Mouse (Mus musculus) heart, embryonic 14.5 days (tissue): ENCODE results near the gene Trp53tg5. TPM values are rescaled to one million over a fixed set of nuclear protein-coding genes. Genes with fewer than 3 reads are reported as not detected.

Source experiments
- ATAC-seq: fragments of 200-750 bp; cut with Nextera tagmentation; 2 replicates; pipeline ENCODE4 v1.8.0; 2017; ENCODE audit warnings: low read depth, moderate TSS enrichment; ENCODE audit not compliant: insufficient number of reproducible peaks, insufficient read depth, low FRiP score
- H3K27ac ChIP-seq, 2 experiments: fragments of 200-500 bp in 1 of 2; fragments of 300-500 bp in 1 of 2; sonication (generic) in 1 of 2; replicated peaks in 1 of 2; 2 replicates each; pipeline ENCODE4 v1.5.1; 2012 to 2014; ENCODE audit warnings: low read depth in 2 of 2, low read length in 2 of 2, control low read depth in 1 of 2, mild to moderate bottlenecking in 1 of 2, mixed read lengths in 1 of 2; ENCODE audit not compliant: control insufficient read depth in 1 of 2, insufficient read depth in 1 of 2
- H3K27me3 ChIP-seq: fragments of 300-500 bp; sonication (generic); 2 replicates; pipeline ENCODE4 v1.6.1; 2014; ENCODE audit warnings: mild to moderate bottlenecking, low read length, control low read depth; ENCODE audit not compliant: control insufficient read depth, insufficient read depth
- H3K36me3 ChIP-seq: fragments of 300-500 bp; sonication (generic); 2 replicates; pipeline ENCODE4 v1.6.1; 2014; ENCODE audit warnings: mild to moderate bottlenecking, control low read depth, low read length, mixed read lengths; ENCODE audit not compliant: control insufficient read depth, insufficient read depth
- H3K4me1 ChIP-seq, 2 experiments: fragments of 200-500 bp in 1 of 2; fragments of 300-500 bp in 1 of 2; sonication (generic) in 1 of 2; 2 replicates each; pipeline ENCODE4 v1.6.1; 2012 to 2014; ENCODE audit warnings: low read length in 2 of 2, control low read depth in 1 of 2, mixed read lengths in 1 of 2; ENCODE audit not compliant: control insufficient read depth in 2 of 2, insufficient read depth in 2 of 2
- H3K4me2 ChIP-seq: fragments of 300-500 bp; sonication (generic); 2 replicates; pipeline ENCODE4 v1.6.1; 2014; ENCODE audit warnings: mild to moderate bottlenecking, low read length
- H3K4me3 ChIP-seq, 2 experiments: fragments of 200-500 bp in 1 of 2; fragments of 300-500 bp in 1 of 2; sonication (generic) in 1 of 2; 2 replicates each; pipeline ENCODE4 v1.5.1; 2012 to 2014; ENCODE audit warnings: low read length in 2 of 2, mild to moderate bottlenecking in 2 of 2, control low read depth in 1 of 2, low read depth in 1 of 2, moderate library complexity in 1 of 2; ENCODE audit not compliant: control insufficient read depth in 1 of 2, insufficient read depth in 1 of 2
- H3K9ac ChIP-seq: fragments of 300-500 bp; sonication (generic); 2 replicates; pipeline ENCODE4 v1.6.1; 2014; ENCODE audit warnings: mild to moderate bottlenecking, low read length
- H3K9me3 ChIP-seq: fragments of 300-500 bp; sonication (generic); 2 replicates; pipeline ENCODE4 v1.6.1; 2016; ENCODE audit warnings: low read length, control low read depth; ENCODE audit not compliant: control insufficient read depth
- WGBS: fragments of 180-500 bp; shearing (Covaris S2); extraction: QIAGEN DNeasy Blood & Tissue Kit; methylation state at CpG from one replicate; pipeline ENCODE4 v1.1.7; 2014; 5-methylcytosine and 5-hydroxymethylcytosine counted together
- polyA plus RNA-seq: library from polyadenylated mRNA; unstranded; fragments of >200 nt; fragmentation: Nextera tagmentation; extraction: Ambion mirVana; gene quantifications from 2 replicates; pipeline ENCODE4 v1.2.1, GENCODE M21; 2014

Trp53tg5 gene
- polyA plus RNA-seq, 1 experiment from 2014 or later: not detected

DNA sequence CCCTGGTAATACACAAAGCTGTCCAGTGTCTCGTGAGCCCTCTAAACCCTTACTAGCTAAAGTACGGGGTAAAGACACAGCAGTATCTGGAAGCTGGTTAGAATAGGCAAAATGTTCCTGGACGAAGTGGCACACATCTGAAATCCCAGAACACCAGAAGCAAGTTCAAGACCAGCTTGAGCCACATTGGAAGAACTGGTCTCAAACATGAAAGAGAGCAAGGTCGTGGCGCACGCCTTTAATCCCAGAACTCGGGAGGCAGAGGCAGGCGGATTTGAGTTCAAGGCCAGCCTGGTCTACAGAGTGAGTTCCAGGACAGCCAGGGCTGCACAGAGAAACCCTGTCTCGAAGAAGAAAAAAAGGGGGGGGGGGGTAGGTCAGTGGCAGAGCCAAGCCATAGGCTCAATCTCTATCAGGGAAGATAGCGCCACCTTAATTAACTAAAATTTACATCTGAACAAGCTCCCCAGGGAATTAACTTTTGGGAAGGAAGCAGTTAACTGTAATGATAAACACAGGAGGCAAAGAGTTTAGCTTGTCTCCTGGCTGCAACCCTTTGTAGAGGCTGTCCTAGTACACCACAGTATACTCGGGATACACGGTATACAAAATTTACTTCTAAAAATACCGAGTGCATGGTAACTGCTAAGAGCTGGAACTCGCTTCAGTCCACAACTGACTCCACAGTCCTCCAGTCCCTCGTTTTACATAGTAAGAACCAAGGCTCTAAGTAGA is 43.5 kb downstream of the Trp53tg5 start:
- WGBS: 54% methylated on average over 15 of the region's 15 CpGs
- peaks cover 27 to 33% of the 10 kb centered on the region in 2 experiments for H3K4me1 ChIP-seq
- no peak overlapping the region for H3K27ac ChIP-seq
- H3K36me3 ChIP-seq: peaks cover 44% of the 10 kb centered on the region
- H3K4me2 ChIP-seq: no peak overlapping the region
- H3K9me3 ChIP-seq: no peaks in the 10 kb centered on the region
- no peaks in the 10 kb centered on the region for H3K27me3 ChIP-seq
- no peak for ATAC-seq
- H3K9ac ChIP-seq: no peak overlapping the region
- no peak overlapping the region for H3K4me3 ChIP-seq

DNA sequence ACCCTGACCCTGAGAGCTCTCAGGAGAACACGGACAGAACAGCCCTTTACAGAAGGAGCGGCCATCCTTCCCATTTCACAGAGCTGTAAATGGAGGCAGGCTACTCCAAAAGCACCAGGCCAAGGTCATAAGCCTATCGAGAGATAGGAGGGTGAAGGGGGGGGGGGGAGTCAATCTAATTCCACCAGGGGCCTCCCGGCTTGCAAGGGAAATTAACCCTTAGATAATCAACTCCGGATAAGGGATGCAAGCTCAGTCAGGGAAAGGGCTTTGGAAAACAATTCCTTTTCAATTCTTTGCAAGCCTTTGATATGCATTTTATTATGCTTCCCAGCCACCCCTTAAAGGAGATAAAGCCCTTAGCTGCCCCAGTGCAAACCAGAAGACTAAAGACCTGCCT is 45.1 kb downstream of the Trp53tg5 start:
- H3K9me3 ChIP-seq: no peaks in the 10 kb centered on the region
- H3K27ac ChIP-seq: no peak overlapping the region
- ATAC-seq: no peak
- H3K4me2 ChIP-seq: no peak overlapping the region
- H3K9ac ChIP-seq: no peak overlapping the region
- WGBS: 37% methylated on average over 5 of the region's 5 CpGs
- no peak overlapping the region for H3K4me3 ChIP-seq
- no peaks in the 10 kb centered on the region for H3K27me3 ChIP-seq
- H3K4me1 ChIP-seq: peaks cover 27 to 31% of the 10 kb centered on the region in 2 experiments
- H3K36me3 ChIP-seq: peaks cover 56% of the 10 kb centered on the region

DNA sequence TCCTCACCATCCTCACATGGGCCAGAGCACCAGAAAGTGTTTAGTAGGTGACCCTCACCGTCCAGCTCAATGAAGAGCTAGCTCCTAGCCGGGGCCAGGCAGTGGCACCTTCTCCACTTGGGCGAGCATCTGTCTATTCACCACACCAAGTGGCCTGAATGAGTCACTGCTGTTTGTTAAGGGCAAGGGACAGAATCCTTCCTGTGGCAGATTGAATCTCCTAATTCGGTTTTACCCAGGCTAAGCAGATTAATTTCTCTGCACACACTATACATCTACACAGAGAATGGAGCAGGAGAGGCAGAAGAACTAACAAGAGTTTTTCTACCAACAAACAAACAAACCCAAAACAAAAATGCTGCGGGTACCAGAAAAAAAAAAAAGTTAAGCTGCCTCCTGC is 46.6 kb downstream of the Trp53tg5 start:
- Histone ChIP-seq H3K36me3 (peaks cover 59% of the 10 kb centered on the region), H3K9ac (no peak overlapping the region), H3K4me1 (peaks cover 14 to 16% of the 10 kb centered on the region in 2 experiments), H3K4me3 (no peak overlapping the region), H3K27ac (no peak overlapping the region), H3K4me2 (no peak overlapping the region), H3K27me3 (no peaks in the 10 kb centered on the region), H3K9me3 (no peaks in the 10 kb centered on the region)
- 76% methylated on average over 5 of the region's 5 CpGs for WGBS
- no peak for ATAC-seq

DNA sequence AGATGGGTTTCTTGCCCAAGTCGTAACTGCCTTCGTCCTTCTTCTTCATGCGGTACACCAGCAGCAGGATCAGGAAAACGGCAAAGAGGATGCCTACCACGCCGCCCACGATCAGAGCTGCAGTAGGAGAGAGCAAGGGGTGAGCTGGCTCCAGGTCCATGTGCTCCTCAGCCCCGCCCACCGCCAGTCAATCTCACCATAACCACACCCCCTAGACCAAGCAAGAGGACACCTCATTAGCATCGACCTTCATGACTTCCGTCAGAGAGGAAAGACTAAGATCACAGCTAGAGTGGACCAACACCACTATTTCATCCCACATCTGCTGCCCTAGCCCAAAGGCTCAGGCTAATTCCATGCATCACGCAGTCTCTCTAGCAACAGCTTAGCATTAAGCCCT is 47.4 kb downstream of the Trp53tg5 start:
- no peaks in the 10 kb centered on the region for H3K9me3 ChIP-seq
- H3K27ac ChIP-seq: no peak overlapping the region
- no peak overlapping the region for H3K4me3 ChIP-seq
- WGBS: 32% methylated on average over 12 of the region's 12 CpGs
- peaks cover 59% of the 10 kb centered on the region for H3K36me3 ChIP-seq
- H3K27me3 ChIP-seq: no peaks in the 10 kb centered on the region
- no peak overlapping the region for H3K4me2 ChIP-seq
- no peak overlapping the region for H3K9ac ChIP-seq
- ATAC-seq: no peak
- H3K4me1 ChIP-seq: peaks cover 8% of the 10 kb centered on the region in 2 experiments; a peak in 3 of 4 replicates

DNA sequence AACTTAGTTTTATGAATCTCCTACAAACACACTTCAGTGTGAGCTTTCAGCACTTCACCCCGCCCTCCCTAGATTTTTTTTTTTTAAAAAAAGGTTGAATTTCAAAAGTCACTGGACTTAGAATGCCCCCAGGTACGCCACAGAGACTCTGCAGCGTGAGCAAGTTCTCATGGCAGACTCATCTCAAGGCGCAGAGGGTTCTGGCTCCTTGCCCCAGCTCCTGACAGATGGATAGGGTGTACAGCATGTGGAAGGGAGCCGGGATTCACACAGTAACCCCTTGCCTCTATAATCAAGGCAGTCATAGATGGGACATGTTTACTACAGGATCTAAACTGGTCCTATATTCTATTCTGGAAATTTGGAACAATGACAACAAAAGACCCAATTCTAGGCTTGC is 48.1 kb downstream of the Trp53tg5 start:
- H3K9me3 ChIP-seq: no peaks in the 10 kb centered on the region
- H3K4me3 ChIP-seq: no peak overlapping the region
- WGBS: 83% methylated on average over 5 of the region's 5 CpGs
- H3K4me1 ChIP-seq: peaks cover under 1% of the 10 kb centered on the region in 2 experiments; a peak in 1 of 4 replicates
- no peak overlapping the region for H3K9ac ChIP-seq
- H3K4me2 ChIP-seq: no peak overlapping the region
- ATAC-seq: no peak
- H3K36me3 ChIP-seq: peaks cover 59% of the 10 kb centered on the region
- H3K27ac ChIP-seq: no peak overlapping the region
- H3K27me3 ChIP-seq: no peaks in the 10 kb centered on the region

DNA sequence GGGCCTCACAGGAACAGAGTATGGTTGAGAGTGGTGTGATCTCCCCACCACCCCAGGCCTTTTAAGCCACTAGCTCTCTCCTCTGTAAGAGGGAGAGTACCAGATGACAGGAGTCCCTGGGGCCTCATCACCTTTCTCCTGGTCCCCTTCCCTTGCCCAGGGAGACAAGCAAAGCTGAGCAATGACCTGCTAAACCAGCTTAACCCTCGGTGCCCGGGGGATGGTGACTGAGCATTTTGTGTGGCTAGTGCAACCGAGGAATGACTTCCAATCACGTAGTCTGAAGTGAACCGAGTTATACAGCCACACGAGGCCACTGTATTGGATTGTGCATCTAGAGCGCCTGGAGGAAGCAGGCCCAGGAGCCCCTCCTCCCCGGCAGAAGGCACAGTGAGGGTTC is 49.1 kb downstream of the Trp53tg5 start:
- Histone ChIP-seq H3K27ac (no peak overlapping the region), H3K4me2 (no peak overlapping the region), H3K4me1 (no peaks in the 10 kb centered on the region), H3K9ac (no peak overlapping the region), H3K27me3 (no peaks in the 10 kb centered on the region), H3K36me3 (peaks cover 52% of the 10 kb centered on the region), H3K4me3 (no peak overlapping the region), H3K9me3 (no peaks in the 10 kb centered on the region)
- ATAC-seq: no peak
- WGBS: 94% methylated on average over 8 of the region's 8 CpGs

DNA sequence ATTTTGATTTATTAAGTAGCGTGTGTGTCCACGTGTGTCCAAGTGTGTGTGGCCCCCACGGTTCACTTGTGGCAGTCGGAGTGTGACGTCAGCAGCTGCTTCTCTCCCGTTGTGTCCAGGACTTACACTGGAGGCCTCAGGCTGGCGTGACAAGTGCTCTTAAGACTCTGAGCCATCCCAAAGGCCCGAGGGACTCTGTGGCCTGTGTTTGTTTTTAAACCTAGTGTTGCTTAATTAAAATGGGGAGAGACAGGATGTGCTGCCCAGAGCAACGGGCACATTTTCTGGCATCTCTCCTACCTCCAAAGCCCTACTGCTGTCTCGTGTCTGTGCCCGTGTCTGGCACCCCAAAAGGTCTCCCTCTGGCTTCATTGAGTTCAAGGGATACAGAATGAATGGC is 50.1 kb downstream of the Trp53tg5 start:
- H3K4me3 ChIP-seq: no peak overlapping the region
- WGBS: 90% methylated on average over 11 of the region's 11 CpGs
- peaks cover 0 to 5% of the 10 kb centered on the region in 2 experiments; a peak in 1 of 4 replicates for H3K4me1 ChIP-seq
- no peak overlapping the region for H3K9ac ChIP-seq
- peaks cover 43% of the 10 kb centered on the region for H3K36me3 ChIP-seq
- no peaks in the 10 kb centered on the region for H3K9me3 ChIP-seq
- no peak overlapping the region for H3K4me2 ChIP-seq
- no peaks in the 10 kb centered on the region for H3K27me3 ChIP-seq
- H3K27ac ChIP-seq: no peak overlapping the region
- ATAC-seq: no peak
